Mouse (Mus musculus) liver (tissue): ENCODE data around the gene Pnp.
A peak's percentile ranks its signal among the peaks of the same experiment; 100 is the strongest.
"Not testable (repeated sequence)": the region's sequence is repeated elsewhere in the genome, so short reads cannot be mapped to it uniquely, and the experiment has no call there.

Experiments
- DNase-seq: peaks from one replicate; pipeline ENCODE4 v3.0.0-alpha.2; 2020; ENCODE audit warnings: mixed read lengths

The Pnp gene

DNA sequence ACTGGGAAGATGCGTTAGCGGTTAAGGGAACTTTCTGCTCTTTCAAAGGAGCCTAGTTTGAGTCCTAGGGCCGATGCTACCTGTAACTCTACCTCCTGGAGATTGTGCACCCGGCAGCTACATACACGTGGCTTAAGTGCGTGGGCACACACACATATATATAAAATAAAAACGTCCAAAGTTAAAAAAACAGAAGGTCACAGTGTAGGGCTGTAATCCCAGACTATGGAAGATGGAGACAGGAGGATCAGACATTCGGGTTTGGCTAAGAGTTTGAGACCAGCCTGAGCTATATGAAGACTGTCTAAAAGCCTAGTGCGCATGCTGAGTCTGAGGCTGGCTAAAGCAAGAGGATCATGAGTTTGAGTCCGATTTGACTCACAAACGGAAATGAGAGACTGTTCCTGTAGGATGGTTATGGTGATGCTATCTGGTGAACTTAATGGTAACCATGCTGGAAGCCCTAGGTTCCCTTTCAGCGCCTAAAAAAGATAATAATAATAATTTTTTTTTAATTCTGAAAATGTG lies 675 bp downstream of the Pnp start:
- DNase-seq, result no peak

GRCm38 (mm10) chr14:50936649-50937048 lies 5.8 kb downstream of the Pnp start:
- no peak for DNase-seq

DNA sequence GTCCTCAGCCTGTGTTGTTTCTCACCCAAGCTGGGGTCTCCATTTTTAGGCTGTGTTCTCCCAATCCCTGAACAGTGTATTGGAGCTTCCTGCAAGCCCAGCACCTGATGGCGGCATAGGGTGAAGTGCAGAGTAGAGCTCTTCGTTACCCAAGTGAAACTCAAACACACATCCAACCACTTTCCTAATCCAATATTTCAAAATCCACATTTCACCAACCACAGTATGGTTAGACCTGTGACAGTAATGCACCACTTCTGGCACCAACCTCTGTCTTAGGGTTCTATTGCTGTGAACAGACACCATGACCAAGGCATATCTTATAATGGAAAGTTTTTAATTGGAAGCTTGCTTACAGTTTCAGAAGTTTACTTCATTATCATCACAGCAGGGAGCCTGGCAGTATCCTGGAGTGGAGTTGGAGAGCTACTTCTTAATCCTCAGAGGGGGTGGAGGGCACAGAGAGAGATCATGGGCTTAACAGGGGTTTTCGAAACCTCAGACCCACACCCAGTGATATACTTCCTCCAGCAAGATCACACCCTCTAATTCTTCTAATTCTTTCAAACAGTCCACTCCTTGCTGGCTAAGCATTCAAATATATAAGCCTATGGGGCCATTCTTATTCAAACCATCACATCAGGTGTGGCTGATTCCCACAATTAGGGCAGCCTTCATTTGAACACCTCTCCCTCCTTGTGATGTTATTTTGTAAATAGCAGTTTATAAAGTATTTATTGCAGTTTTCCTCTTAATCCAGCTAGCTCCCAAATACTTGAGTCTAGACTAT lies 7.4 kb downstream of the Pnp start:
- DNase-seq, result no peak

DNA sequence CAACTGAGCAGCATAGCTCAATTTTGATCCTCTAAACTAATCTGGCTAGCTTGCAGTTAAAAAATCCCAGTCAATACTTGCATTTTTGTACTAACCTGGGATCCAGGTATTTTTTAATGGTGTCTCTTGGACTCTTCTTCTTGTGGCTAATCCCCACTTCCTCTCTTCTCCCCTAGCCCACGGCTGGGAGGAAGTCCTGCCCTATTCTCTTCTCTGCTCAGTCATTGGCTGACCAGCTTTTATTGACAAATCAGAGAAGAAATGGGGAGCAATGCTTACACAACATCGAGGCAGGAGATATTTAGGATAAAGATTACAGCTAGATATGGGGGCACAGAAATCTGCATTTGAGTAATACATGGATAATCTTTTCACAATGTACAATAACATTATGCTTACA lies 8.1 kb downstream of the Pnp start:
- DNase-seq, result no peak

- peak; percentile 97 for DNase-seq
These were observed 13.2 kb downstream of the Pnp start, which contains the start of gene Gm49342 for GRCm38 (mm10) chr14:50943932-50944667. Gm49342 (plus strand) TSS chr14:50944517.

GRCm38 (mm10) chr14:50944668-50945033 lies 13.8 kb downstream of the Pnp start:
- not testable (repeated sequence) for DNase-seq

DNA sequence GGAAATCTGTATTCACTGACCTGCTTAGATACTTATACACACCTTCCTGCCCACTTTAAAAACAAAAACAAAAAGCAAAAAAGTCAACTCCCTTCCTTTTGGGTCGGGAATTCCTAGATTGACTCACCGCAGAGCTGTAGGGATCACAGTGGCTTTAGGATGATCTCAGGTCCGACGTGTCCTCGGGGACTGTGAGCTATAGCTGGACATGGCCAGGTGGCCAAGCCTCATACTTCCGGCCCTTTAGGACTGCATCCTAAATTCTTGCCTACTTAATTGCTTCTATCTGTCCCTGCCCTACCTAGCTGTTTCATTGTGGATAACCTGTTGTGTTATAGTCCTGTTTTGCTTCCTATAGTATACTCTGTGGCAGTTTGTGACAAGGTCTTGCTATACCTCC lies 14.2 kb downstream of the Pnp start:
- DNase-seq, result not testable (repeated sequence)

DNA sequence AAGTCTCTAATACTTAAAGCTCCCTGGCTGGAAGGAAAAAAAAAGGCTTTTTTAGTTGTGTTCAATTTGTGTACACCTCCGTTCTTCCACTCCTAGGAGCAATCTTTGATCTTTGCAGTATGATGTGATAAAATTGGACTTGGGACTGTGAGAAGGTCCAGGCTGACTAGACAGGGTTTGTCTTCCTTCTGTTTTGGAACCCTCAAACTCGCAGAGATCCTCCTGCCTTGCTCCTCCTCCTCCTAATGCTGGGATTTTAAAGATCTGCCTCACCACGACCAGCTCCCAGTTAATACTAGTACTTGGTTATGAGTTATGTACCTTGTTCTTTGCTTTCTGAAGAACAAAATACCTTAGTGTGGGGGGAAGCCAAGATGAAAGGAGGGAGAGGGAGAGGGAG lies 14.6 kb downstream of the Pnp start:
- not testable (repeated sequence) for DNase-seq

GRCm38 (mm10) chr14:50955487-50955886 lies 24.6 kb downstream of the Pnp start:
- DNase-seq, result no peak

- peak; percentile 64 for DNase-seq
These were observed 25.1 kb downstream of the Pnp start, which contains the start of gene Pnp2 for GRCm38 (mm10) chr14:50955942-50956508. Pnp2 (plus strand) TSS chr14:50955992.

DNA sequence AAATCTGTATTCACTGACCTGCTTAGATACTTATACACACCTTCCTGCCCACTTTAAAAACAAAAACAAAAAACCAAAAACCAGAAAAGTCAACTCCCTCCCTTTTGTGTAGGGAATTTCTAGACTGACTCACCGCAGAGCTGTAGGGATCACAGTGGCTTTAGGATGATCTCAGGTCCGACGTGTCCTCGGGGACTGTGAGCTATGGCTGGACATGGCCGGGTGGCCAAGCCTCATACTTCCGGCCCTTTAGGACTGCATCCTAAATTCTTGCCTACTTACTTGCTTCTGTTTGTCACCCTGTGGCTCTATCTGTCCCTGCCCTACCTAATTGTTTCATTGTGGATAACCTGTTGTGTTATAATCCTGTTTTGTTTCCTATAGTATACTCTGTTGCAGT lies 25.8 kb downstream of the Pnp start:
- not testable (repeated sequence) for DNase-seq

DNA sequence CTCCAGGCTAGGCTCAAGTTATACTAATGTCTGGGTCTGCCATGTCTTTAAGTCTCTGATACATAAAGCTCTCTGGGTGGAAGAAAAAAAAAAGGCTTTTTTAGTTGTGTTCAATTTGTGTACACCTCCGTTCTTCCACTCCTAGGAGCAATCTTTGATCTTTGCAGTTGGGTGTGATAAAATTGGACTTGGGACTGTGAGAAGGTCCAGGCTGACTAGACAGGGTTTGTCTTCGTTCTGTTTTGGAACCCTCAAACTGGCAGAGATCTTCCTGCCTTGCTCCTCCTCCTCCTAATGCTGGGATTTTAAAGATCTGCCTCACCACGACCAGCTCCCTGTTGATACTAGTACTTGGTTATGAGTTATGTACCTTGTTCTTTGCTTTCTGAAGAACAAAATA lies 26.3 kb downstream of the Pnp start:
- not testable (repeated sequence) for DNase-seq

DNA sequence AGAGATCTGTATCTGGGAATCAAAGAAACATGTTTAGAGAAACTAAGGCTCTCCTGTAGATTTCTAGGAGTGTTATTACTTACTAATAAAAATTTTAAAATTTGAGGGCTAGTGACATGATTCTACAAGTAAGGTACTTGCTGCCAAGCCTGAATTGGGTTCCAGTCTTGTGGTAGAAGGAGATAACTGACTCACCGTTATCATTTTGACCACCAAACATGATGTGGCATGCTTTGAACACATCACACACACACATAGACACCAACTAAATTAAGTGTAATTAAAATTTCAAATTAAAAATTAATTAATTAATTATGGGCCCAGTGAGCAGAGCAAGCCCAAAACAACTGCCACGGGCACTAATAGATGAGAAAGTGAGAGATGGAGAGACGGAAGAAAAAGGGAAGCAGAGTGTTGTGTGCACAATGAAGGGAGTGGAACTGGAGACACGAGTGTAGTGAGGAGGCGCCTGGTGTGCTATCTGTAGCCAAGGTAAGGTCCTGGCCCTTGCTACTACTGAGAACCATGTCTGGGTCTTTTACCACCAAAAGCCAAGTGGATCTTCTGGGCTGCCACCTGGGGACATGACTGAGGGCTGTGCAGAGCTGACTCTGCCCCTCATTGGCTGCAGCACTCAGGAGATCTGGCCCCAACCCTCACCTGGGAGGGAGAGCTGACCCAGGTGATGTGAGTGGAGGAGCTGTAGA lies 27.6 kb downstream of the Pnp start:
- peak; percentile 21 for DNase-seq

GRCm38 (mm10) chr14:50968216-50968980 lies 37.5 kb downstream of the Pnp start:
- DNase-seq, result no peak

GRCm38 (mm10) chr14:50969041-50969440 lies 38.2 kb downstream of the Pnp start:
- DNase-seq, result no peak

DNA sequence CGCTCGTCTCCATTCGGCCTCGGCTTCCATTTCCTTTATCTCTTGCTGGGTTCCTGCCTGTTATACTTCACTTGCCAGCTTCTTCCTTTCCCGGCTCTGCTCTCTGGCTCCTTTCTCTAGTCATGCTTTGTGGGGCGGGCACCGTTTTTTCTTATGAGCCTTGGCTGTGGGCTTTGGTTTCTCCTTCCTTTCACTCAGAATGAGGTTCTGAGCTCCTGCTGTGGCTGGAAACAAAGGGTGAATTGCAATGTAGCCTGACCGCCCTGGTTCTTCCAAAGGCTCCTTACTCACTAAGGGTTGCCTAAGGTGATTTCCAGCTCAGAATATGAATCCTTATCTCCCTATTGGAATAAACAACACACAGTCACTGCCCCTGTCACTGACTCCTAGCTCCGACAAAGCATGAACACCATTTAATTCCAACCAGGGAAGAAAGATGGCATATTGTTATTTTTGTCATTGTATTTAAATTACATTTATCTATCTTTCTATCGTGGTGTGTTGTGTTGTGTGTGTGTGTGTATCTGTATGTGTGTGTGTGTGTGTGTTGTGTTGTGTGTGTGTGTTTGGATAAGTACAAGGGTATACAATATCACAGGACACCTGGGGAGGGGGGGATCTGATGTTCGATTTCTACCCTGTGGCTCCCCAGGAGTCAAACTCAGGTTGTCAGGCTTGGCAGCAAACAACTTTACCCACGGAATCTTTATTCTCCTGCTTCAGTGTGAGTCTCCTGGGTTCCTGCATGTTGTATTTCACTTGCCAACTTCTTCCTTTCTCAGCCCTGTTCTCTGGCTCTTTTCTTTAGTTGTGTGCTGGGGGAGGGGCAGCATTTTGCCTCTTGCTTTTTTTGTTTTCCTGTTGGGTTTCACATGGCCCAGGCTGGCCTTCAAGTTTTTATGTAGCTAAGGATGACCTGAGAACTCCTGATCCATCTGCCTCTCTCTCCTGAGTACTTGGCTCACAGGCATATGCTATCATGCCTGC lies 39.0 kb downstream of the Pnp start:
- peak; percentile 10 for DNase-seq

GRCm38 (mm10) chr14:50970822-50971221 lies 39.9 kb downstream of the Pnp start:
- no peak for DNase-seq

GRCm38 (mm10) chr14:50973054-50973453 lies 42.2 kb downstream of the Pnp start:
- DNase-seq, result not testable (repeated sequence)

DNA sequence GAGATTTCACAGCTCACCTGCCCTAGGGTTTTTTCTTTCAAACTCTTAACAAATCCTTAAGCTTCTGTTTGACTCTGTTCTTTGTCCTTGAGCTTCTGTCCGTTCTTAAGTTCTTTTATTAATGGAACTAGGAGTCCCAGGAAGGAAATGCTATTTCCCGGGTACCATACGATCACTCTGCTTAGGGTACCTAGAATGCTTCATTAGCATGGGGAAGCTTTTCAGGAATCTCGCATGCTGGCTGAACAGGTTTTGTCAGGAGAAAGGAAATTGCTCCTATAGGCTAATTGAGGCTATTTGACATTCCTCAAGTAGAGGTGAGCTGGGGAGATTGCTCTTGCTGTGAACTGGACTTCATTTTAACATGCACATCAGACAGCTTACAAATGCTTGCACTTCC lies 42.8 kb downstream of the Pnp start:
- no peak for DNase-seq

DNA sequence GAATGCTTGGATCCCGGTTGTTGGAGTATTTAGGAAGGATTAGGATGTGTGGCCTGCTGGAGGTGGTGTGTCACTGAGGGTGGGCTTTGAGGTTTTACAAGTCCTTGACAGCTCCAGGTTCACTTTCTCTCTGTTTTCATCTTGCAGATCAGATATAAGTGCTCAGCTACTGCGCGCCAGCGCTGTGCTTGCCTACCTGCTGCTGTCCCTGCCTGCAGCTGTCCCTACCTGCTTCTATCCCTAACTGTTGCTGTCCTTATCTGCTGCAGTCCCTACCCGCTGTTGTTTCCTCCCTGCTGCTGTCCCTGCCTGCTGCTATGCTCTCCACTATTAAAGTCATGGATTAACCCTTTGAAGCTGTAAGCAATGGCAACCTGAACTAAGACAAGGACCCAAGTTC lies 44.1 kb downstream of the Pnp start:
- no peak for DNase-seq

- no peak for DNase-seq
These were observed 45.8 kb downstream of the Pnp start for GRCm38 (mm10) chr14:50976674-50977073.
